Mouse (Mus musculus): ENCODE data around the gene Actr8. TPM values are rescaled to one million over a fixed set of nuclear protein-coding genes. Genes with fewer than 3 reads are reported as not detected.

Gene Actr8
- total RNA-seq (2015): 19.9 and 27.3 TPM in 2 replicates
- 24.4 and 29.7 TPM in 2 replicates for total RNA-seq (2017)

DNA sequence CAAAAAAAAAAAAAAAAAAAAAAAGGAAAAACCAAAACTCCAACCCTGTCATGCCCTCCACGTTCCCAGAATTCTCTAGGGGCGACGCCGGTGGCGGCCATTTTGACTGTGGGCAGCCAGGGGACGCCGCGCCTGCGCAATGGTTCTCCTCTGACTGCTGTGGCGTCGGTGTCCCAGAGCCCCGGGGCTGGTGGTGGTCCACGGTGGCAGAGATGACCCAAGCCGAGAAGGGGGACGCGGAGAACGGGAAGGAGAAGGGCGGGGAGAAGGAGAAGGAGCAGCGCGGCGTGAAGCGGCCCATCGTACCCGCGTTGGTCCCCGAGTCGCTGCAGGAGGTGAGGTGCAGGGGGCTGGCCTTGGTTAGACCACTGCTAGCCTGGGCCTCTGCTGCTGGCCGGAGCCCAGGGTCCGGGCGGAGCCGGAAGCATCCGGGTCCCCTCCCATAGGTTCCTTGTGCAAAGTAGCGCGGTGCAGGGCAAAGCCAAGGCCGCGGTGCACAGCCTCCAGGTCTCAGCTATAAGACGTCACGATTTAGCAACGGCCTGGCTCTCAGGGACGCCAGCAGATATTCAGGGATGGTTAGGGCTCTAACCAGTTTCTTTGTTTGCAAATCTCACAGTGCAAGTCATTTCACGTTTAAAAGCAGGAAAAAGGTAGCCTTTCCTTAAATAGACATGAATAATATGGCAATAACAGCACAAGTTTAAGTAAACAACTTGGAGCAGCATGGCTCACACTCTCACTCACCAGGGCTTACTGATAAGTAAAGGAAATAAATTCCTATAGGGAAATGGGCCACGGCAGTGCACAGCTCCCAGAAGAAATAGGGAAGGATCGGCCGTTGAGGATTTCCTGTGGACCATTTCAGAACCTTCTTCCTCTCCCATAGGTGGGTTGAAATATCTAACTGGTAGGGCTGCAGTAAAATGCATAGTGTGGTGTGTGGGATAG, at the start of gene Actr8:
Actr8 (plus strand) TSS at position 84 of the 951 bp plus-strand sequence.
- peak; percentile 90 for ATAC-seq (ENCODE audit: poor library complexity, severe bottlenecking)

DNA sequence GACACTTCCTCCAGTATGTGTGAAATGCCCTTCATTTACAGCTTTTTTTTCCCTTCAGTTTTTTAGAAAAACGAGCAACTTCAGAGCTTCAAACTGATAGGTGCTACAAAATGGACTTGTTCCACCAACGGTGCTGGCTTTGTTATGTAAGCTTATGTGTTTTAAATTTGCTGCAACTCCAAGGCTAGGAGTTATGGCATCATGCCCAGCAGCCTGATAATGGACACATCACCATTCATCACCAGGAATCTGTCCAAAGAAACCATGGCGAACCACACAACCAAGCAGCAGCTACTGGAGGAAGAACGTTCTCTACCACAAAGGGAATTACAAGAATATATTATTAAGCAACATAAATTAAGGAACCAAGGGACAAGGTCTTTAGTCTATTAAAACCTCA, 49.2 kb upstream of the Actr8 start:
- no peak for ATAC-seq (ENCODE audit: poor library complexity, severe bottlenecking)

DNA sequence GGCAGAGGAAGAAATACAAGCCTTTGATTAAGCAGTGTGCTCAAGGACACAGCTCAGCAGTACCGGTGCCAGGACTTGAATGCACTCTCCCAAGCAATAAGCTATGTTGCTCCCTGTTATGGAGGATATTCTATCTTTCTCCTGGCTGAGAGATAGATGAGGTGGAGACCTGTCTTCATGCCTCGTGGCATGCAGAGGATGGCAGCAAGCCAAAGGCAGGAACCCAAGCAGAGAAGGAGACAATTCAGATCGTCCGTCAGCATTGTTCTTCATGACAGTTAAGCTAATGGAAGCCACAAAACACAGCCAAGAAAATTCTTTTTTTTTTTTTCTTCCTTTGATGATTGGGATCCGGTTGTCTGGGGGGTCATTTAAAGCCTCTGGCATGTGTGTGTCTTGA, 42.6 kb upstream of the Actr8 start:
- ATAC-seq (ENCODE audit: poor library complexity, severe bottlenecking): no peak

DNA sequence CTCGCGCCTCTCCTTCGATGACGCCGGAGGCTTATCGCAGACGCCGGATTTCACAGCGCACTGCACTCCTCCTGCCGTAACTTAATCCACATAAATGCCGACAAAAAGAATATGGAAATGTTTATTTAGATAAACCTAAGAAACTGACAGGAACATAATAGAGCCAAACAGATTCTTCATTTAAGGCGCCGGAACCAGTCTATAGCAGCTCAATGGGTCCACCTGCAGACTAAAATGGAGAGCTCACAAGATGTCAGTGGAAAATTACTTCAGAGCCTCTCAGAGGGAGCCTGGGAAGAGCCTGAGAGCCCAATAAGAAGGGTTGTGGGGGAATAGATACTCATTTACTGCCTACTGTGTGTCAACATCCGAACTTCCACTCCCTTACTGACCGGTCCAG, 40.7 kb upstream of the Actr8 start:
- ATAC-seq (ENCODE audit: poor library complexity, severe bottlenecking): no peak

DNA sequence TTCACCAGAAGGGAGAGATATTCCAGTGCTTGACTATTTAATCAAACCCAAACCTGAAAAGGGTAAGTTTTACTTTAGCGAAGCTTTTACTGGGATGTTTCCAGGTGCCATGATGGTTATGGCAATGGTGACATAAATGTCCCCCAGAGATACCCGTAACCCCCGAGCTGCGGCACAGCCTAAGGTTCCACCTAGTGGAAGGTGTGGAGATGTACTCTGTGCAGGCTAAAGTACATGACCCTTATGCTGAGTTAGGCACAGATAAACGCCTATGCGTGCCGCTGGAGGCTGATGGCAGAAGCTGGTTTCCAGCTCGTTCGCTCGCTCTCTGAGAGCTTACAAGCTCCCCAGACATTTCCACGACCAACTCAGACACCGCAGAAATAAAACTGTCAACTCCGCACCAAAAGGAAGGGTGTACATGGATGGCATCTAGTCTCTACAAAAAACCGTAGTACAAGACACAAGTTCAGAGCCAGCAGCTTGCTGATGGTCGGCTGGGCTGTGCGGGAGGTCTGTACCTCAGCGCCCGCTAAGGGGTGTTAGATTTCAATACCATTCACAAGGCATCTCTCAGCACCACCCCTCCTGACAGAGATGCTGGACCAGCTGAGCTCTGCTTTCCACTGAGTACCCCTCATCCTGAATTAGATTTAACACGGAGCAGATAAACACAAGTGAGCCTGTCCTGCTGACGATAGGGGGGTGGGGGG, 38.4 kb upstream of the Actr8 start:
- no peak for ATAC-seq (ENCODE audit: poor library complexity, severe bottlenecking)

DNA sequence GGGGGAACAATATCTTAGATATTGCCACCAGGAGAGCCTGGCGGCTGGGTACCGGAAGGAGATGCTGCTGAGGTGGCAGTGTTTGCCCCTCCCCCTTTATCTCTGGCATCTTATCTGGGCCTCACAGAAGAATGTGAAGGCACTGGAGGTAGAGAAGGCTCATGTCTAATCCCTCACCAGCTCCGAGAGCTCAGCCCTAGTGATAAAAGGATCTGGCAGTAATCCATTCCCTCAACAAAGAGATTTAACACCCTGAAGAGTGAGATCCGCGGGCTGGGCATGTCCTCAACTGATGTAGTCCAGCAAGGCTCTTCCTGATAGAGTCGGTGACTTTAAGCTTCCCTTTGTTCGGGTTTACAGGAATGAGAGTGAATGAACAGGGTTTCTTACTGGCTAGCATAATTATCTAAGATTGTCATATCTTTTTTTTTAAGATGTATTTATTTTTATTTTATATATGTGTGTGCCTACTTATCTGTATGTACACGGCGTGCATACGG, 37.8 kb upstream of the Actr8 start:
- ATAC-seq (ENCODE audit: poor library complexity, severe bottlenecking): 0 out of 2 replicates have a peak, but pooled peaks have one; percentile 35

DNA sequence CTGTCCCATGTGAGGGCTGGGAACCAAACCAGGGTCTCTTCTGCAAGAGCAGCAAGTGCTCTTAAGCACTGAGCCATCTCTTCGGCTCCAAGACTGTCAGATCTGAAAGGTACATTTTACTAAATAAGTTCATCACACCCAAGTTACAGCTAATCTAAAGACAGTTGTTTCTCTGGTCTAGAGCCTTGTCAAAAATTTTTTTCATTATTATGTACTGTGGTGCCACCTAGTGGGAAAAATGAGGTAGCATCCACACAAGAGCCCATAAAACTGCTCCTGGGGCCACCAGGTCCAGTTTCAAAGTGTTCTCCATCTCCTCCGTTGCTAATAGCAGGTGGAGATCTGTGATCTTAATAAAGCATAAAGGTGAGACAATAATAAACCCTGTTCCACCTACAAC, 37.3 kb upstream of the Actr8 start:
- ATAC-seq (ENCODE audit: poor library complexity, severe bottlenecking): peak; percentile 54; the same call in 1 of the 2 replicates

DNA sequence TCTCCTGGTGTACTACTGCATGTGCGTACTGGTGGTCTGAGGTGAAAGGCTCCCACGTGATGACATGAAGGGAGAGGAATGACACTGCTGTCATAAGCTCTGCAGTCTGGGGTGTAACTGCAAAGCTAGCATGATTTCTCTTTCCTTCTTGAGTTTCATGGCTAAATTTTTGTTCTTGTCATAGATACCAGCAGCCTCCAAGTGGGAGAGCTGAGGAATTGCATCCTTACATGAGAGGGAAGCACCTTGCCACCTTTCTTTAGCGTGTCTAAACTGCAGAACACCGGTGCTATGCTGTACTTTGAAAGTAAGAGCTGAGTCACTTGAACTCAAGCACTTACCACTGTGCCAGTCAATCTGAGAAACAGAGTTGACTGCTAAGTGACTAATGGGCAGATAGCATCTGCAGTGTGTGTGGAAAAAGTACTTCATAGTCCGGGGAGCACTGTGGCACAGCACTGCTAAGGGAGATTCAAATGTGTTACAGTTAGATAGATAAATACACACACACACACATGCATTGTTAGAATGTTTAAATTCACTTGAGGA, 31.3 kb upstream of the Actr8 start:
- no peak for ATAC-seq (ENCODE audit: poor library complexity, severe bottlenecking)

DNA sequence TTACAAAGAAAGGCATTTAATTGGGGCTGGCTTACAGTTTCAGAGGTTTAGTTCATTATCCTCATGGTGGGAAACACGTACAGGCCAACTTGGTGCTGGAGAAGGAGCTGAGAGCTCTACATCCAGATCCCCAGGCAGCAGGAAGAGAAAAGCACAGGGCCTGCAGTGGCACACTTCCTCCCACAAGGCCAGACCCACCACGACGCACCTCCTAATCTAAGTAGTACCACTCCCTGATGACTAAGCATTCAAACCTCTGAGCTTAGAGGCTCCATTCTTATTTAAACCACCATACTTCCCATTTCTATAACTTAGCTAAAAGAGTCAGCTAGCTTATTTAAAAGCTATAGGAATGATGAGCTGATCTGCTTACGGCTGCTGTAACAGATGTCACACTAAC, 27.3 kb upstream of the Actr8 start:
- ATAC-seq (ENCODE audit: poor library complexity, severe bottlenecking): peak; percentile 99

DNA sequence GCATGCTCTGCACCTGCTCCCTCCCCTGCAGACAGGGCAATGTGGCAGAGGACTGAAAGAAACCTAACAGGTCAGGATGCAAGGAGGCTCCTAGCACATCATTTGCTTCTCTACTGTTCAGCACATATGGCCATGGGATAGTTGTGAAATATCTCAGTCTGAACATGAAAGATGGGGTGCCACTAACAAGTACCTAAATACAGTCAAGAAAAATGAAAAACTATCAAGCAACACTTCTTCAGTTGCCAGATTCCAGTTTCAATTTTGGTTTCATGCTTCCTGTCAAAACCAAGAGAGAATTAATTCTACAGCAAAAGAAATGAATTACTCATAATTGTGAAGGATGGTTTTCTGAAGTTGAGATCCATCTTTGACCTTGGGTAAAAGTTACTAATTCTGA, 20.7 kb upstream of the Actr8 start:
- no peak for ATAC-seq (ENCODE audit: poor library complexity, severe bottlenecking)

DNA sequence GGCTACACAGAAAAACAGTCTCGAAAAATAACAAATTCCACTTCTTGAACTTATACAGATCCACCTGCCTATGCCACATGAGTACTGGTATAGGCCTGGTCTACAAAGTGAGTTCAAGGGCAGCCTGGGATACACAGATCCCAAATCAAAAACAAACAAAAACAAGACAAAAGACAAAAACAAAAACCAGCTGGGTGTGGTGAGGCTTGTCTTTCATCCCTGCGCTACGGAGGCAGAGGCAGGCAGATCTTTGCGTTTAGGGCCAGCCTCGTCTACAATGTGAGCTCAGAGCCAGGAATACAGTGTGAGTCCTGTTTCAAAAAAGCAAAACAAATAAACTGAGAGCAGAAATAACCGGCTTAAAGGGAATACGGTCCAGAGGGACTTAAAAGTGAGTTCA, 10.5 kb upstream of the Actr8 start:
- ATAC-seq (ENCODE audit: poor library complexity, severe bottlenecking): no peak

DNA sequence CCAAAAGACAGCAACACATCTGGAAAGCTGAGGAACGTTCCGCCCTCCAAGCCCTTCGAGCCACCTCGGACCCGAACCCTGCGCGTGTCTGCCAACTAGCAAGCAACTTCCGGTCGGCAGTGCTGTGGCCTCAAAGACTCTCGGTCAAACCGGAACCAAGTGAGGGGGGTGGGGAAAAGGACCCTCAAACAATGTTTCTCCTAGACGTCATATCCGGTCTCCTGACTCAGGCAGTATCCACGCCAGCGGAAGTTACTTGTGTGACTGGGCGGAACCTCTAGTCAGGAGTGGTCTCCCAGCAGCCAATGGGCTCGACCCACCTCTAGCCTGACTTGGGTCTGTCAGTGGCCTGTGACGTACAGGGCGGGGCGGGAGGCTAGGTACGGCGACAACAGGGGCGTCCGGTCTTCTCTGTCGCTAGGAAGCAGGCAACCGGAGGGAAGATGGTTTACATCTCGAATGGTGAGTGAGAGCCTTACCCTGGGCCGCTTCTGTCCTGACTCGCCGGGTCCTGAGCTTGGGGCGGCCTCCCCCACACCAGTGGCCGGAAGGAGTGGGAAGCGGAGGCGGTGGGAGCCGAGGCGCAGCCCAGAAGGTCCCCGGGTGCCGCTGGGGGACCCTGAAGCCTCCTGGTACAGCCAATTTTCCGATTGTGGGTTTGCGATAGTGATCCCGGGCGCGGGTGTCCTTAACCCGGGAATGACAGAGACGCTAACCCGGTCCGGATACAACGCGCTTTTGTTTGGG, 9.9 kb upstream of the Actr8 start, which contains the start of gene Selenok:
Selenok (plus strand) TSS at position 234 of the 747 bp plus-strand sequence.
- peak; percentile 95 for ATAC-seq (ENCODE audit: poor library complexity, severe bottlenecking)

DNA sequence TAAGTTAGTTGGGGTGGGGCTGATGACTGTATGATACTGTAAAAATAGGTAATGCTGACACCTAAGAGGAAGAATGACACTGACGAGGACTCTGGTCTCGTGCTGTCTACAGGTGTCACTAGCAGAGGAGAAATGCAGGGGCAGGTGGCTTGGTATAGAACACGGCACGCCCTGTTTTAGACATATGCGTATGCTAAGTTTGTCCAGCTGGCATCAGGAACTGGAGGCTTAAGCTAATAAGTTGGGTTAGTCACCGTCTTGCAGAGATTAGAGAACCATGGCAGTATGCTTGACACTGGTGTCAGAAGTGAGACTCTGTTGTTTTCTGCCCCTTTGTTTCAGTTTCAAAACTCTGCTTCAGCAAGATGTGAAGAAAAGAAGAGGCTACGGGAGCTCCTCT, 6.7 kb upstream of the Actr8 start:
- ATAC-seq (ENCODE audit: poor library complexity, severe bottlenecking): no peak

DNA sequence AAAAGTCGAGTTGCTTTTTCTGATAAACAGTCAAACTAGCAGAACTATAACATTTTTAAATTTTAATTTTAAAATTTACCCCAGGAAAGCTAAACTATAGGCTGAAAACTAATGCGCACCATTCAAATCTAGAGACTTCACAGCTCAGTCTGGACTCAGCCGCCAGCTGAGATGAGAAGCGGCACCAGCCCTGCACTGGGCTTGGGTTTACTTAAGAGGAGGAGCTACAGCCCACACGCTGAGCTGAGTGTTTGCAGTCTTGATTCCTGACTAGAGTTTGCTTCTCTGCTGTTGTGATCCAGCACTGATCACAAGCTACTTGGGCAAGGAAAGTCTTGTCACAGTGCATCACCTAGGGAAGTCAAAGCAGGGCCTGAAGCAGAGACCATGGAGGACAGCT, 6.1 kb upstream of the Actr8 start:
- ATAC-seq (ENCODE audit: poor library complexity, severe bottlenecking): no peak

DNA sequence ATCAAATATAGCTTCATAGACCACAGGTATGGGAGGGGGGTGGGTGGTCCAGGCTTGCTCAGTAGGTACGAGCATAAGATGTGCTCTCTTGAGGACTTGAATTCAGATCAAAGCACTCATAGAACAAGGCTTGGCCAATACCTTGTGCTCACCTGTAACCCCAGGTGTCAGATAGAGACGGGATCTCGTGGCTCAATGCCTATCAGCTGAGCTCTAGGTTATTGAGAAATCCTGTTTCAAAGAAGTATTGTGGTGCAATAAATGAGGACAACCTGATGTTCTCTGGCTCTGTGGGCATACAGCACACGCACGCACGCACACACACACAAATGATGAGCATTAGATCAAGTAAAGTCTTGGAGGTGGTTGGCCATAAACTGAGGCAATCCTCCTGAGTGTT, 1.2 kb upstream of the Actr8 start:
- no peak for ATAC-seq (ENCODE audit: poor library complexity, severe bottlenecking)

DNA sequence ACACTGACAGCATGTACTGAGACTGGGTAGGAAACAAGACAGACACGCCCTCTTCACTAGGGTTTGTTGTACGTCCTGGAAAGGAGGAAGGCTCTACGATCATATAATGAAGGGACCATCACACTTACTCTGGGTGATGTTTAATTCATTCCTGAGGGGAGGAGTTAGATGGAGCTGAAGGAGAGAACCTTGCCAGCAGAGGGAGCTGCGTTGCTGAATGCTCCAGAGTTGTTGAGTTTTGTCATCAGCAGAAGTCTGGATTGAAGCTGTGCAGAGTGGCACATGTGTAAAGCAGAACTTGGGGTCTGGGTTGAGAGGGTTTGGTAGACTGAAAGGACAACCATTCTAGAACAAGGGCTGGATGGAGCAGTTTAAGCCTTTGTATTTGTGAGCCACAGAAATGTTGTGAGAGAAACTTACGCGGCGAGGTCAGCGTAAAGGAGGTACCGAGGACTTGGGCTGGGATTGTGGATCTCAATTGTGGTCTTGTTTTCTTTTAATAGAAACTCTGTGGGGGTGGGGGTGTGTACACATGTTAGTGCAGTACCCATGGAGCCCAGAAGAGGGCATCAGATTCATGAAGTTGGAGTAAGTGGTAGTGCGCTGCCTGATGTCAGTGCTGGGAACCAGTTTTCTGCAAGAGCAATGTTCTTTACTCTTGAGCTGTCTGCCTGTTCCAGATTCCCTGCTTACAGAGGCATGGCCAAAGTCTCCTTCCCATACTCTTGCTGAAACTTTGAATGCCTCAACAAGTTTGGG, 2.5 kb downstream of the Actr8 start:
- peak; percentile 56 for ATAC-seq (ENCODE audit: poor library complexity, severe bottlenecking)

DNA sequence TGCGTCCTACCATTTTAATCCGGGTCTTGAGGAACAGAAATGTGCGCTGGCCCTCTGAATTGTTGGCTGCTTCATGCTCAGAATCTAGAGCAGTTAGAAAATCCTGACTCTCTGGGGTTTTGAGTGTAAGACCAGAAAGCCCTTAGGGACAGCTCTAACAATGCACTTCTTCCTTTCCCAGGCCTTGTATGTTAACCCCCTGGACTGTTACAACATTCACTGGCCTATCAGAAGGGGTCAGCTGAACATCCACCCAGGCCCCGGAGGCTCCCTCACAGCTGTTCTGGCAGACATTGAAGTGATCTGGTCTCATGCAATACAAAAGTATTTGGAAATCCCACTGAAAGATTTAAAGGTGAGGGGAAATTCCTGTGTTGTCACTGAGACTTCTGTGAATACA, 8.0 kb downstream of the Actr8 start:
- ATAC-seq (ENCODE audit: poor library complexity, severe bottlenecking): no peak

DNA sequence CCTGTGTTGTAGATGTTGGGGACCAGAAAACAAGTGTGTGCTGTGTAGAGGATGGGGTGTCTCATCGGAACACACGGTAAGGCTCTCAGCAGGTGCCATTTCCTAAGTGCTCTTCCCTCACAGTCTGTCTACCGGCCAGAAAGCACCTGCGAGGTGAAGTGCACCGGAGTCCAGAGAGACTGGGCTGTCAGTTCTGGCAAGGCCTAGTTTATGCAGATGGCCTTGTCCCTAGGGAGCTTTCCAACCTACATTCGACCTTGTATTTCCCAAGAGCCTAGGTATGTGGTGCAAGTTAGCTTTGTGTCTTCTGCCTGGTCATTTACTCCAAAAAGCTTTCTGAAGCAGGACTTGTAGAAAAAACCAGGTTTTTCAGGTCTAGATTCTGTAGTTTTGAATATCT, 9.1 kb downstream of the Actr8 start:
- ATAC-seq (ENCODE audit: poor library complexity, severe bottlenecking): no peak

DNA sequence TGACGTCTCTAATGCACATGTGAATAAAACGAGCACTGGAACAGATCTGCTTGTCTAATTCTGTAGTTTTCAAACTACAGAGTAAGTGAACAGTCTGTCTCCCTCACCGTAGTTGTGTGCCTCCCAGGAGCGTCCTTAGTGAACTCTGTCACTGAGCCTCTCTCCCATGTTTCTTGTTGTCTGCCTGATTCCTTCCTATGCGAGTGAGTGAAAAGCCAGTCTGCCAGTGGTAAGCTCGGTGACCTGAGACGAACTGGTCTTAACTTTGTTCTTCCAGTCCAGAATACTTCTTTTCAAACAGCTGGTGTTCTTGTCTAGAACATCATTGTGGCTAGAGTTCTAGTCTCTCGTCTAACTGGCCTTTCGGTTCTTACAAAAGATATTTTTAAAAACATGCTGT, 9.6 kb downstream of the Actr8 start:
- no peak for ATAC-seq (ENCODE audit: poor library complexity, severe bottlenecking)

DNA sequence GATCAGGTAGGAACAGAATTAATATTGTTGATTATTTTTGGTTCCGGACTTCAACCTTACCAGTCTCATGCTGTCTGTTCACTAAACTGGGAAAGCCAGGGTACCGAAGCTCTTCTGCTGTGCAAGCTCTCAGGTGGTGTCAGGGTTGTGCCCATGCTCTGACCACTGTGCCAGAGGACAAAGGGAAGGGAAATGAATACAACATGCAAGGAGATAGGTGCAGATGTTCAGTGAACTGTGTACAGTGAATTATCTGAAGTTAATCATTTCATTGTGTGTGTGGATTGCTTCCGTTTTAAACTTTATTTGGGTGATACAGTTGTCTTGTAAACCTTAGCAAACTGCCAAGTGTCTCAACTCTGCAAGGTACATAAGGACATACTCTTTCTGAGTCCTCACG, 10.2 kb downstream of the Actr8 start:
- no peak for ATAC-seq (ENCODE audit: poor library complexity, severe bottlenecking)

Measured in megakaryocyte, adult 5-6 weeks (primary cell).